Mouse (Mus musculus) neural tube, embryonic 12.5 days (tissue): ENCODE results near the gene St3gal3. TPM values are rescaled to one million over a fixed set of nuclear protein-coding genes. Genes with fewer than 3 reads are reported as not detected.

Experiments used
- ATAC-seq: fragments of 200-750 bp; cut with Nextera tagmentation; 2 replicates; pipeline ENCODE4 v1.8.0; 2017; ENCODE audit warnings: low read depth, mild to moderate bottlenecking, moderate TSS enrichment, moderate library complexity; ENCODE audit not compliant: low FRiP score
- H3K27ac ChIP-seq: fragments of 300-500 bp; sonication (generic); 2 replicates; pipeline ENCODE4 v1.5.1; 2016
- H3K27me3 ChIP-seq: fragments of 300-500 bp; sonication (generic); replicated peaks from 2 replicates; pipeline ENCODE4 v1.6.1; 2016; ENCODE audit warnings: mild to moderate bottlenecking
- H3K36me3 ChIP-seq: fragments of 300-500 bp; sonication (generic); 2 replicates; pipeline ENCODE4 v1.6.1; 2016; ENCODE audit warnings: mild to moderate bottlenecking
- H3K4me1 ChIP-seq: fragments of 300-500 bp; sonication (generic); 2 replicates; pipeline ENCODE4 v1.6.1; 2016
- H3K4me2 ChIP-seq: fragments of 300-500 bp; sonication (generic); replicated peaks from 2 replicates; pipeline ENCODE4 v1.6.1; 2016; ENCODE audit warnings: mild to moderate bottlenecking
- H3K4me3 ChIP-seq: fragments of 300-500 bp; sonication (generic); 2 replicates; pipeline ENCODE4 v1.5.1; 2016
- H3K9ac ChIP-seq: fragments of 300-500 bp; sonication (generic); 2 replicates; pipeline ENCODE4 v1.6.1; 2016; ENCODE audit warnings: mild to moderate bottlenecking
- H3K9me3 ChIP-seq: fragments of 300-500 bp; sonication (generic); 2 replicates; pipeline ENCODE4 v1.6.1; 2016; ENCODE audit warnings: mild to moderate bottlenecking
- WGBS: fragments of 180-500 bp; shearing (Covaris S2); methylation state at CpG from one replicate; pipeline ENCODE4 v1.1.7; 2016; 5-methylcytosine and 5-hydroxymethylcytosine counted together
- polyA plus RNA-seq: library from polyadenylated mRNA; unstranded; fragments of >200 nt; fragmentation: Nextera tagmentation; extraction: Ambion mirVana; gene quantifications from 2 replicates; pipeline ENCODE4 v1.2.1, GENCODE M21; 2016

The St3gal3 gene
- polyA plus RNA-seq, 1 experiment from 2014 or later: 9.4 TPM

GRCm38 (mm10) chr4:118059816-118060475 is 74.8 kb downstream of the St3gal3 start:
- no peak overlapping the region for H3K27ac ChIP-seq
- no peaks in the 10 kb centered on the region for H3K27me3 ChIP-seq
- no peak overlapping the region for H3K4me2 ChIP-seq
- ATAC-seq: no peak
- no peak overlapping the region for H3K9ac ChIP-seq
- H3K4me3 ChIP-seq: no peak overlapping the region
- WGBS: 48% methylated on average over 11 of the region's 11 CpGs
- H3K4me1 ChIP-seq: 0 out of 2 replicates have a peak, but pooled peaks cover 14% of the 10 kb centered on the region
- H3K9me3 ChIP-seq: no peaks in the 10 kb centered on the region
- H3K36me3 ChIP-seq: no peaks in the 10 kb centered on the region

GRCm38 (mm10) chr4:118058116-118058677 is 76.5 kb downstream of the St3gal3 start:
- Histone ChIP-seq H3K36me3 (no peaks in the 10 kb centered on the region), H3K9ac (no peak overlapping the region), H3K4me2 (no peak overlapping the region), H3K4me3 (no peak overlapping the region), H3K27me3 (no peaks in the 10 kb centered on the region), H3K4me1 (0 out of 2 replicates have a peak, but pooled peaks cover 18% of the 10 kb centered on the region), H3K9me3 (no peaks in the 10 kb centered on the region), H3K27ac (no peak overlapping the region)
- ATAC-seq: no peak
- WGBS: 64% methylated on average over 12 of the region's 12 CpGs

GRCm38 (mm10) chr4:118057076-118057475 is 77.6 kb downstream of the St3gal3 start:
- Histone ChIP-seq H3K36me3 (no peaks in the 10 kb centered on the region), H3K27me3 (no peaks in the 10 kb centered on the region), H3K27ac (no peak overlapping the region), H3K4me3 (no peak overlapping the region), H3K9ac (no peak overlapping the region), H3K4me2 (no peak overlapping the region), H3K4me1 (0 out of 2 replicates have a peak, but pooled peaks cover 18% of the 10 kb centered on the region), H3K9me3 (no peaks in the 10 kb centered on the region)
- WGBS: 66% methylated on average over 2 of the region's 2 CpGs
- no peak for ATAC-seq

- H3K9me3 ChIP-seq: no peaks in the 10 kb centered on the region
- H3K4me2 ChIP-seq: no peak overlapping the region
- WGBS: 75% methylated on average over 8 of the region's 8 CpGs
- H3K4me1 ChIP-seq: 0 out of 2 replicates have a peak, but pooled peaks cover 13% of the 10 kb centered on the region
- H3K27me3 ChIP-seq: no peaks in the 10 kb centered on the region
- ATAC-seq: no peak
- H3K4me3 ChIP-seq: no peak overlapping the region
- no peak overlapping the region for H3K27ac ChIP-seq
- H3K36me3 ChIP-seq: no peaks in the 10 kb centered on the region
- H3K9ac ChIP-seq: no peak overlapping the region
Observed at GRCm38 (mm10) chr4:118054615-118055014, 80.1 kb downstream of the St3gal3 start.

GRCm38 (mm10) chr4:118053904-118054303 is 80.8 kb downstream of the St3gal3 start:
- Histone ChIP-seq H3K27ac (no peak overlapping the region), H3K4me1 (0 out of 2 replicates have a peak, but pooled peaks cover 13% of the 10 kb centered on the region), H3K4me2 (no peak overlapping the region), H3K27me3 (no peaks in the 10 kb centered on the region), H3K36me3 (no peaks in the 10 kb centered on the region), H3K9me3 (no peaks in the 10 kb centered on the region), H3K4me3 (no peak overlapping the region), H3K9ac (no peak overlapping the region)
- ATAC-seq: no peak
- 87% methylated on average over 6 of the region's 6 CpGs for WGBS

GRCm38 (mm10) chr4:118049606-118050302 is 85.0 kb downstream of the St3gal3 start:
- H3K4me2 ChIP-seq: no peak overlapping the region
- 79% methylated on average over 12 of the region's 12 CpGs for WGBS
- H3K4me1 ChIP-seq: peaks cover 10% of the 10 kb centered on the region; the same call in 1 of the 2 replicates
- no peak for ATAC-seq
- no peak overlapping the region for H3K9ac ChIP-seq
- H3K27ac ChIP-seq: no peak overlapping the region
- no peaks in the 10 kb centered on the region for H3K36me3 ChIP-seq
- no peaks in the 10 kb centered on the region for H3K9me3 ChIP-seq
- H3K4me3 ChIP-seq: no peak overlapping the region
- no peaks in the 10 kb centered on the region for H3K27me3 ChIP-seq

GRCm38 (mm10) chr4:118044510-118044909 is 90.2 kb downstream of the St3gal3 start:
- 0 out of 2 replicates have a peak, but pooled peaks cover 6% of the 10 kb centered on the region for H3K27me3 ChIP-seq
- H3K9ac ChIP-seq: no peak overlapping the region
- H3K4me1 ChIP-seq: peaks cover 28% of the 10 kb centered on the region
- no peaks in the 10 kb centered on the region for H3K9me3 ChIP-seq
- H3K4me2 ChIP-seq: no peak overlapping the region
- no peak for ATAC-seq
- no peaks in the 10 kb centered on the region for H3K36me3 ChIP-seq
- WGBS: 70% methylated on average over 9 of the region's 9 CpGs
- no peak overlapping the region for H3K27ac ChIP-seq
- H3K4me3 ChIP-seq: no peak overlapping the region

GRCm38 (mm10) chr4:118043331-118044002 is 91.2 kb downstream of the St3gal3 start:
- no peak for ATAC-seq
- no peaks in the 10 kb centered on the region for H3K36me3 ChIP-seq
- H3K9me3 ChIP-seq: no peaks in the 10 kb centered on the region
- H3K4me2 ChIP-seq: no peak overlapping the region
- H3K27ac ChIP-seq: no peak overlapping the region
- H3K4me3 ChIP-seq: no peak overlapping the region
- H3K9ac ChIP-seq: no peak overlapping the region
- 0 out of 2 replicates have a peak, but pooled peaks cover 6% of the 10 kb centered on the region for H3K27me3 ChIP-seq
- H3K4me1 ChIP-seq: peaks cover 34% of the 10 kb centered on the region
- WGBS: 88% methylated on average over 8 of the region's 8 CpGs

- H3K36me3 ChIP-seq: no peaks in the 10 kb centered on the region
- no peak overlapping the region for H3K4me2 ChIP-seq
- no peak for ATAC-seq
- H3K9ac ChIP-seq: no peak overlapping the region
- H3K27me3 ChIP-seq: 0 out of 2 replicates have a peak, but pooled peaks cover 6% of the 10 kb centered on the region
- peaks cover 34% of the 10 kb centered on the region for H3K4me1 ChIP-seq
- H3K4me3 ChIP-seq: no peak overlapping the region
- WGBS: 80% methylated on average over 7 of the region's 7 CpGs
- H3K9me3 ChIP-seq: no peaks in the 10 kb centered on the region
- no peak overlapping the region for H3K27ac ChIP-seq
Observed at GRCm38 (mm10) chr4:118042671-118043320, 91.9 kb downstream of the St3gal3 start.

GRCm38 (mm10) chr4:118041145-118041544 is 93.6 kb downstream of the St3gal3 start:
- H3K4me2 ChIP-seq: peak overlapping the region; percentile 30; the same call in 1 of the 2 replicates
- no peaks in the 10 kb centered on the region for H3K9me3 ChIP-seq
- H3K4me1 ChIP-seq: peaks cover 41% of the 10 kb centered on the region
- WGBS: 10% methylated on average over 9 of the region's 9 CpGs
- H3K27ac ChIP-seq: no peak overlapping the region
- ATAC-seq: no peak
- 0 out of 2 replicates have a peak, but pooled peaks cover 6% of the 10 kb centered on the region for H3K27me3 ChIP-seq
- no peaks in the 10 kb centered on the region for H3K36me3 ChIP-seq
- no peak overlapping the region for H3K9ac ChIP-seq
- H3K4me3 ChIP-seq: no peak overlapping the region

GRCm38 (mm10) chr4:118040650-118041049 is 94.1 kb downstream of the St3gal3 start:
- ATAC-seq: 0 out of 2 replicates have a peak, but pooled peaks have one; percentile 30
- Histone ChIP-seq H3K4me3 (no peak overlapping the region), H3K9me3 (no peaks in the 10 kb centered on the region), H3K36me3 (no peaks in the 10 kb centered on the region), H3K4me2 (peak overlapping the region; percentile 30; the same call in 1 of the 2 replicates), H3K27ac (no peak overlapping the region), H3K27me3 (0 out of 2 replicates have a peak, but pooled peaks cover 6% of the 10 kb centered on the region), H3K9ac (peak overlapping the region; percentile 30; the same call in 1 of the 2 replicates), H3K4me1 (peaks cover 41% of the 10 kb centered on the region)
- WGBS: 13% methylated on average over 4 of the region's 4 CpGs
